Mouse (Mus musculus) frontal cortex, postnatal 36 days (tissue): ENCODE results near the gene Slc25a42.
"Not testable (repeated sequence)": the region's sequence is repeated elsewhere in the genome, so short reads cannot be mapped to it uniquely, and the experiment has no call there.

ENCODE experiments used
- DNase-seq, 2 experiments: peaks; one replicate each; pipeline ENCODE4 v3.0.0; 2022; ENCODE audit warnings: low spot score in 2 of 2

The Slc25a42 gene

DNA sequence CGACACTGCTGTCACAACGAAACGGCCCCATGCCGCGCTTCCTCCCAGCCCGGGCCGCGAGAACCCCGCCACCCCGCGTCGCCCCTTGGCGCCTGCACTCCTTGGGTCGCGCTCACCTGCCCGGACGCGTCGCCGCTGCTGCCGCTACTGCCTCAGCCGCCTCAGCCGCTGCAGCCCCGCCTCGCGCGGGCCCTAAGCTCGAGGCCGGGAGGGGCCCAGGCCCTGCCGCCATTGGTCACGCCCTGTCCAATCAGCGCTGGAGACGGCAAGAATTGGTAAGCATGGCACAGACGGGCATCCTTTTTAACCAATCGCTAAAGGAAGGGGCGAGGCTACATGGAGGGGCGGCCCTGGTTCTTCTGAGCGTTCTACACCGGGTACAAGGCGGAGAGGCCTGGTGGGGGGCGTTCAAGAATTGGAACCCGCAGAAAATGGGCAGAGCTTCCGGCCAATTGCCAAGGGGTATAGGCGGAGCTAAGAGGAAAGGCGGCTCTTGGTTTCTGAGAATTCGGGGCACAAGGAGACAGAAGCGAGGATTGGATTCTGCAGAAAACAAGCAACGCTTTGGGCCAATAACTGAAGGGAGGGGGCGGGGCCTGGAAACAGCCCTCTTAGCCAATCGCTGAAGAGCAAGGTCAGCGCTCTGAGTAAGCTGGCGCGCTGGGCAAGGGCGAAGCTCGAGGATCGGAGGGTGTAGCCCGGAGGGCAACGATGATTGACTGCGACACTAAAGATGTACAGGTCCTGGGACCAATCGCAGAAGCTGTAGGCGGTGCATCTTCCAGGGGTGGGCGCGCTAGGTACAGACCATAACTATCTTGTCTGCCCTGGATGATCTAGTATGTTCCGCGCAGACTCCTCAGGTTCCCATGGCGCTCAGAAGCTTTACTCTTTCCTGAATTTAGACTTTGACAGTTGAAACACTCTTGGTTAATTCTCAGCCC is at the start of gene Slc25a42:
TSS of gene Slc25a42 (minus strand) at position 194 of the 944 bp plus-strand sequence.
- DNase-seq, result peak; percentile 99

- DNase-seq, result no peak
These were observed 46.9 kb upstream of the Slc25a42 start for GRCm38 (mm10) chr8:70259043-70259442.

DNA sequence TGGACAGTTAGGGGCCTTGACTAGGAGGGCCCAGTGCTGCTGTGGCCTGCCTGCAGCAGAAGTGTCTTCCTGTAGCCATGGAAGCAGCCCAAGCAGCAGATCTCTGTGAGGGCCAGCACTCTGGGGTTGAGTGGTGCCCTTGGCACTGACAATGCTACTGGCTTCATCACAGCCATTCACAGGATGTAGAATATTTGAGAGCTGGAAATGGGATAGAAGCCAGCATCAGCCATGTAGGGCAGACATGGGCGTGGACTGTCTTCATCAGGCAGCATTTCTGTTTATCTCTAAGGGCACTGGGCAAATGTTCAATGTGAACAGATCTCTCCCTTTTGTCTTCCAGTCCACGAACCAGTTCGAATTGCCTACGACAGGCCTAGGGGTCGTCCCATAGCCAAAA is 46.5 kb upstream of the Slc25a42 start:
- DNase-seq, result no peak

- DNase-seq, result no peak
These were observed 45.4 kb upstream of the Slc25a42 start for GRCm38 (mm10) chr8:70257456-70257855.

- no peak for DNase-seq
These were observed 42.5 kb upstream of the Slc25a42 start for GRCm38 (mm10) chr8:70254628-70255027.

- no peak for DNase-seq
These were observed 35.7 kb upstream of the Slc25a42 start for GRCm38 (mm10) chr8:70247841-70248240.

DNA sequence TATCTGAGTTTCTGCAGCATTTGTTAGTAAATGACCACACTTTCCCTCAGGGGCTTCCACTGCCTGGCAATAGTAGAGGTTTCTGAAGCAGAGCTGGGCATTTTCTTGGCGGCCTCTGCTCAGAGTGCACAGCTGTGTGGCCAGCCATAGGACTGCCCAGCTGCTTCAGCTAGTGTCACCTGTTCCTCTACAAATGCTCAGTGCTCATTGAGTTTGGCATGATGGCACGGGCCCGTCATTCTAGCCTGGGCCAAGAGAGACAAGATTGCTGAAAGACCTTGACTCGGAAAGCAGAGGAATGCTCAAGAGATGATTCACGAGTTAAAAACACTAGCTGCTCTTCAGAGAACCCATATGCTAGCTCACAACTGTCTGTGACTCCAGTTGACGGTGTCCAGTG is 34.5 kb upstream of the Slc25a42 start:
- DNase-seq, result no peak

GRCm38 (mm10) chr8:70240642-70241041 is 28.5 kb upstream of the Slc25a42 start:
- no peak for DNase-seq

GRCm38 (mm10) chr8:70237842-70238241 is 25.7 kb upstream of the Slc25a42 start:
- no peak for DNase-seq

DNA sequence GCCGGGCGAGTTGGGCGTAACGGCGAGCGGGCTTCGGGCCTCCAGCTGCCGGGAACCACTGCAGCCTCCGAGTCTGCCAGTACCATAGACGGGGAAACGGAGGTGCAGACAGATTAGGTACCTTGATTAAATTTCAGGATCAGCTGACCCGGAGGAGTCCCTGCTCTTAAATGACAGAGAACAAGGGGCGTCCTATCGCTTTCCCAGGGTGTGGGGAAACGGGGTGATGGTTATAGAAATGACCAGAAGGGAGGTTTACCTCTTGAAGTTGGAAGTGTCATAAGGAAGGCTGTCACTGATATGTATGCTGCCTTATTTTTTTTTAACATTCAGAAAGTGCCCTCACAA is 22.6 kb upstream of the Slc25a42 start:
- DNase-seq, result no peak

DNA sequence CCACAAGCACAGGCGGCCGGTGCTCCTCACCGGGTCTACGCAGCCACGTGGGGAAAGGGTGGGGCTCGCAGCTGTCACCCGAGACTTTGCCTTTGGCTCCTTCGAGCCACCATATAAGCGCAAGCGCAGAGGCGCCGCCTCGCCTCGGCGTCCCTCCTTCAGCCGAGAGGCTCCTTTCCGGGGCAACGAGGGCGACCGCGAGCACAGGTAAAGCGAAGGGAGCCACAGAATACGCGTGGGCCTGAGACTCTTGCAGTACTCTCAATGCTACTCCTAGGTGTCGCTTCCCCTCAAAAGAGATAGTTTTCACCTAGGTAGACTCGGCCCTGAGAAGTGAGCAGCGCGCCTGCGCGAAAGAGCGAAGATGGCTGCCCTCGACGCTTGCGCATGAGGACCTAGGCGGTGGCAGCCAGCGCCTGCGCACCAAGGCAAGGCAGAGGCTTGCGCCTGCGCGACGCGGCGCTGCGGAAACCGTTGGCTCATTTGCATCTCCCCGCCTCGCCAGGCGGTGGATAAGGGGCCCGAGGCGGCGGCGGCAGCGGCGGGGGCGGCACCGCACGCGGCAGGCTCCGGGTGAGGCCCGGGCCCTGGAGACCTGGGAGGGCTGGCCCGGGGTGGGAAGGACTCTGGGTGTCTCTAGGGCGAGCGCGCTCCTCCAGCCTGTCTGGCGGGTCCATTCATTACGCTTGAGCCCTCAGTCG is 22.1 kb upstream of the Slc25a42 start, which contains the start of the genes Sugp2 and Armc6:
TSS of gene Sugp2 (plus strand) at position 147 of the 701 bp plus-strand sequence.
TSS of gene Armc6 (minus strand) at position 387 of the 701 bp plus-strand sequence.
- DNase-seq, result peak; percentile 95 to 97

- no peak for DNase-seq
These were observed 21.5 kb upstream of the Slc25a42 start for GRCm38 (mm10) chr8:70233606-70234005.

DNA sequence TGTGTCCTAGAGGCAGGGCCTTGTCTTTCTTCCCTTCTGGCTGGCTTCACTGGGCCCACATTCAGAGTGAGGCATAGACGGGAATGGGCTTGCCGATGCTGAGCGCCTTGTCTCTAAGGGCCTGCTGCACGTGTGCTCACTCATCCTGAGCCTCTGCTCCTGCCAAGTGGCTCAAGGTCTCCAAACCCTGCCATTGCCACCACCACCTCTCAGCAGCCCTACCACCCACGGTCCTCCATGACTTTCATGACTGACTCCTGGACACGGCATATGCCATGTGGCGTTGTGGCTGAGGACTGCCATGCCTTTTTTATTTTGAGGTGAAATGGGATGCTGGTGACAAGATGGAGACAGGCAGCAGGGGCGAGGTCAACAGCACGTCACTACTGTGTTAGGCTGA is 18.7 kb upstream of the Slc25a42 start:
- DNase-seq, result no peak

DNA sequence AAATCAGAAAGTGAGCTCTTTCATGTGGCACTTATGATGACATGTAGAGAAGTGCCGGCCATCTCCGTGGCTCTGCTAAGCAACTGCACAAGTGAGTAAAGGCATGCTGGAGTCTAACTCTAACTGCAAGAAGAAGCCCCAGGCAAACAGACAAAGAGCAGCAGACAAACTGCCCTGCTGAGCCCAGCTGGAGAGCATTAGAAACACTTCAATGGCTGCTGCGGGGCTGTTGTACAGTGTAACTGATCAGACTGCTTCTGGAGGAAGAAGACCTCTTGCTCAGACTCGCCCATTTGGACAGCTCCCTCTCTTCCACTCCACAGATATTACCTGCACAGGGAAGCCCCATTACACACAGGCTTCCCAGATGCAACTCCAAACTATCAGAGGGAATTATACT is 15.9 kb upstream of the Slc25a42 start:
- DNase-seq, result no peak

DNA sequence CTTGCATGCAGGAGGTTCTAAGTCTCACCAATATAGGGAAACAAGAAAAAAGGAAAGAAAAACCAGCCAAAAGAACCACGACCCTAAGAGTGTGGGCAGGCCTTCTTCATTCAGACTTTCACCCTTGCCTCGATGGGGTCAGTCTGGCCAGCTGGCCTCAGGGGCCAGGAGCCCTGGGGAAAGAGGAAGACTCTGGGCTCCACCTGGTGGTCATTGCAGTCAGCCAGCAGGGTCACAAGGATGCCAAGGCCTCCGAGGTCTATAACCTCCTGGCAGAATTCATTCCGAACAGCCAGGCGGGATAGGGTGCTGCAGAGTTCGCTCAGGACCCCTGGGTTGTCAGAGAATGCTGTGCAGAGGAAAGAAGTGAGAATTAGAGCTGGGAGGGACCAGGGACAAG is 11.2 kb upstream of the Slc25a42 start:
- DNase-seq, result peak in 1 of 2 experiments; percentile 42

DNA sequence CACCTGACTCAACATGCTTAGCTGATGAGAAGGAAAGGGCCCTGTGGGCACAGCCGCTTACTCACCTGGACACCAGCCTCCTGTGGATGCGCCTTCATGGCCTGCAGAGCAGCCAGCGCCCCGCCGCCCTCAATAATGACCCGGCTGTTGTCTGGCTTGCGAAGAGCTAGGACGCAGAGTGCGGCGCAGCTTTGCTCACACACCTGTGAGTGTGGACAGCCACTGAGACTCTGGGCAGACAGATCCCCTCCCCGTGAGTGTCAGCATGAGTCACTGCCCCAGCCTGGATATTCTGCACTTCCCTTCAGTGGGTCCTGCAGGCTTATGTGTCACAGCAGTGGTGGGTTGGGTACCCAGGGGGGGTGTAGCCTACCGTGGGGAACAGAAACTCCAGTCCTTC is 9.9 kb upstream of the Slc25a42 start:
- DNase-seq, result no peak

DNA sequence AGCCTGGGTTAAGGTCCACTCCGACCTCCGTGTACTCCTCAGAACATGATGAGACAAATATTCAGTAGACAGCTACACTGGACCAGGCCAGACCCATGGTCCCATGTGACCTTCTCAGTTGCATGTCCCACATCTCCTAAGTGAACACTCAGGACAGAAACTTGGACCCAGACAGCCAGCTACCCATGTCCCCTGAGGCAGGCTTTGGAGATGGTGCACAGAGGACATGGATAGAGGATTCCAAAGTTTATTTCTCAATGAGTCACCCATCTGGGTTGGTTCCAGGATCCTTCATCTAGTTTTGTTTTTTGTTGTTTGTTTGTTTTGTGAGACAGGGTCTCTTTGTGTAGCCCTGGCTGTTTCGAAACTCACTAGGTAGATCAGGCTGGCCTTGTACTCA is 8.8 kb upstream of the Slc25a42 start:
- no peak for DNase-seq

- DNase-seq, result no peak
These were observed 8.2 kb upstream of the Slc25a42 start for GRCm38 (mm10) chr8:70220236-70220840.

DNA sequence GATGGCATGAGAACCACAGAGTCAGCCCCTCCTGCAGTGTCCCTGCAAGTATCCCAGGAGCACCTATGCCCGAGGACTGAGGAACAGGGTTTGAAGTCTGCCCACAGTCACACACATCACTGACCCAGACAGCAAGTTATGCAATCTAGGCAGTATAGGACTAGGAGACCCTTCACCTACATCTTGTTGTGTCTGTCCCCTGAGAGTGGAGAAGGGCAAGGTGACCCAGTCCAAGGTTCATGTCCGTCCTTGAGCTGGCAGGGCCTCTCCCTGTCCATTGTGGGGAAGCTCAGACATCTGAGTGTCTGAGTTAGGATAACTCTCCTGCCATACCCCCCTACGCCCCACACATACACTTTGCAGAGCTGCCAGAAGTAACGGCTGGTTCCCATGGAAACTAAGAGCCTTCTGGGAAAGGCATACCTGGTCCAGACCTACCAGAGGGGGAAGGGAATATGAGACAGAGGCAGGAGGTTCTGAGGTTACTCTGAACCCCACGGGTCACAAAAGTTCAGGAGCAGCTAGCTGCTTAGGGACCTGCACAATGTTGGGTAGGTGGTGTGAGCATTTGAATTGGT is 7.1 kb upstream of the Slc25a42 start:
- DNase-seq, result no peak

- DNase-seq, result no peak
These were observed 5.3 kb upstream of the Slc25a42 start for GRCm38 (mm10) chr8:70217441-70217840.

DNA sequence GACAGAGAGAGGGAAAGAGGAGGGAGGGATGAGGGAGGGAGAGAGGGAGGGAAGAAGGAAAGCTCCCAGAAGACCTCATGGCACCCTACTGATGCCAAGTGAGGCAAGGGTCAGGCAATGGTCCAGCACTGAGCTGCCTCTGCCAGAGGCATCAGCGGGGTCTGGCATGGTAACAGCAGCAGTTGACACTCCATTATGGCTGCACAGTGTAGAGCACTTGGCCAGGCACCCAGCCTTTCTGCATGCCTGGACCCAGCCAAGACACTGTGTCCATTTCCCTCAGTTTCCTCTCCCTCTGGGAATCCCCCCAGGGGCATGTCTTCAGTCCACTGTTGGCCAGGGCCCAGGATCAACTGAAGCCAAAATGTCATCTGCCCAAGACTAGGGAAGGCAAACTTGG is 4.5 kb upstream of the Slc25a42 start:
- peak; percentile 57 to 85 for DNase-seq

GRCm38 (mm10) chr8:70216161-70216560 is 4.1 kb upstream of the Slc25a42 start:
- not testable (repeated sequence) for DNase-seq
